Mouse (Mus musculus): ENCODE data around the gene Syce2. TPM values are rescaled to one million over a fixed set of nuclear protein-coding genes. Genes with fewer than 3 reads are reported as not detected.

The Syce2 gene
- total and polyA plus RNA-seq, 3 experiments: 0.33 to 4.3 (median 2.6) TPM

GRCm38 (mm10) chr8:84918646-84919045 lies 46.7 kb downstream of the Syce2 start:
- WGBS: 85% methylated on average over 15 of the region's 15 CpGs
- intact Hi-C loops (cut with DNase I): no loop called here
- Histone ChIP-seq H3K27me3 (ENCODE audit: control insufficient read depth, insufficient read depth, low read length) (peaks cover 1% of the 10 kb centered on the region; the same call in 1 of the 2 replicates), H3K27ac (no peak overlapping the region), H3K79me2 (replicated peaks; ENCODE audit: control insufficient read depth, insufficient read depth, low read length) (no peaks in the 10 kb centered on the region), H3K4me3 (no peak overlapping the region), H3K36me3 (ENCODE audit: control insufficient read depth, insufficient read depth, low read length) (no peaks in the 10 kb centered on the region), H3K9ac (ENCODE audit: low read depth, low read length) (no peak overlapping the region), H3K4me1 (ENCODE audit: control insufficient read depth, insufficient read depth, low read length) (no peaks in the 10 kb centered on the region)
- TF ChIP-seq CTCF (IDR thresholded peaks at IDR 0.05) (no peak), EP300 (IDR thresholded peaks at IDR 0.05; ENCODE audit: insufficient read depth, low read depth, low read length) (no peak), POLR2A (IDR thresholded peaks at IDR 0.05; ENCODE audit: insufficient read depth, low read depth, low read length) (no peak)
- DNase-seq: no peak

- Histone ChIP-seq H3K27me3 (ENCODE audit: control insufficient read depth, insufficient read depth, low read length) (peaks cover 2% of the 10 kb centered on the region; the same call in 1 of the 2 replicates), H3K9ac (ENCODE audit: low read depth, low read length) (no peak overlapping the region), H3K79me2 (replicated peaks; ENCODE audit: control insufficient read depth, insufficient read depth, low read length) (no peaks in the 10 kb centered on the region), H3K4me3 (no peak overlapping the region), H3K4me1 (ENCODE audit: control insufficient read depth, insufficient read depth, low read length) (no peaks in the 10 kb centered on the region), H3K36me3 (ENCODE audit: control insufficient read depth, insufficient read depth, low read length) (no peaks in the 10 kb centered on the region), H3K27ac (no peak overlapping the region)
- intact Hi-C loops (cut with DNase I): no loop called here
- 11% methylated on average over 2 of the region's 2 CpGs for WGBS
- TF ChIP-seq CTCF (IDR thresholded peaks at IDR 0.05) (no peak), POLR2A (IDR thresholded peaks at IDR 0.05; ENCODE audit: insufficient read depth, low read depth, low read length) (no peak), EP300 (IDR thresholded peaks at IDR 0.05; ENCODE audit: insufficient read depth, low read depth, low read length) (no peak)
- no peak for DNase-seq
These were observed 49.7 kb downstream of the Syce2 start for GRCm38 (mm10) chr8:84921596-84921995.

GRCm38 (mm10) chr8:84925557-84925956 lies 53.6 kb downstream of the Syce2 start:
- Histone ChIP-seq H3K9ac (ENCODE audit: low read depth, low read length) (no peak overlapping the region), H3K79me2 (replicated peaks; ENCODE audit: control insufficient read depth, insufficient read depth, low read length) (no peaks in the 10 kb centered on the region), H3K36me3 (ENCODE audit: control insufficient read depth, insufficient read depth, low read length) (no peaks in the 10 kb centered on the region), H3K27ac (no peak overlapping the region), H3K4me1 (ENCODE audit: control insufficient read depth, insufficient read depth, low read length) (no peaks in the 10 kb centered on the region), H3K4me3 (no peak overlapping the region), H3K27me3 (ENCODE audit: control insufficient read depth, insufficient read depth, low read length) (peaks cover 5% of the 10 kb centered on the region; the same call in 1 of the 2 replicates)
- 57% methylated on average over 7 of the region's 7 CpGs for WGBS
- intact Hi-C loops (cut with DNase I): no loop called here
- TF ChIP-seq CTCF (IDR thresholded peaks at IDR 0.05) (no peak), POLR2A (IDR thresholded peaks at IDR 0.05; ENCODE audit: insufficient read depth, low read depth, low read length) (no peak), EP300 (IDR thresholded peaks at IDR 0.05; ENCODE audit: insufficient read depth, low read depth, low read length) (no peak)
- no peak for DNase-seq

- DNase-seq: no peak
- no peak overlapping the region for H3K9ac ChIP-seq (ENCODE audit: low read depth, low read length)
- intact Hi-C loops (cut with DNase I): no loop called here
- WGBS: 83% methylated on average over 1 of the region's 1 CpGs
- TF ChIP-seq CTCF (IDR thresholded peaks at IDR 0.05) (no peak), EP300 (IDR thresholded peaks at IDR 0.05; ENCODE audit: insufficient read depth, low read depth, low read length) (no peak), POLR2A (IDR thresholded peaks at IDR 0.05; ENCODE audit: insufficient read depth, low read depth, low read length) (no peak)
- H3K4me1 ChIP-seq (ENCODE audit: control insufficient read depth, insufficient read depth, low read length): no peaks in the 10 kb centered on the region
- no peaks in the 10 kb centered on the region for H3K36me3 ChIP-seq (ENCODE audit: control insufficient read depth, insufficient read depth, low read length)
- H3K27ac ChIP-seq: no peak overlapping the region
- no peaks in the 10 kb centered on the region for H3K79me2 ChIP-seq (replicated peaks; ENCODE audit: control insufficient read depth, insufficient read depth, low read length)
- H3K4me3 ChIP-seq: no peak overlapping the region
- H3K27me3 ChIP-seq (ENCODE audit: control insufficient read depth, insufficient read depth, low read length): peaks cover 5% of the 10 kb centered on the region; the same call in 1 of the 2 replicates
These were observed 55.6 kb downstream of the Syce2 start for GRCm38 (mm10) chr8:84927513-84927912.

DNA sequence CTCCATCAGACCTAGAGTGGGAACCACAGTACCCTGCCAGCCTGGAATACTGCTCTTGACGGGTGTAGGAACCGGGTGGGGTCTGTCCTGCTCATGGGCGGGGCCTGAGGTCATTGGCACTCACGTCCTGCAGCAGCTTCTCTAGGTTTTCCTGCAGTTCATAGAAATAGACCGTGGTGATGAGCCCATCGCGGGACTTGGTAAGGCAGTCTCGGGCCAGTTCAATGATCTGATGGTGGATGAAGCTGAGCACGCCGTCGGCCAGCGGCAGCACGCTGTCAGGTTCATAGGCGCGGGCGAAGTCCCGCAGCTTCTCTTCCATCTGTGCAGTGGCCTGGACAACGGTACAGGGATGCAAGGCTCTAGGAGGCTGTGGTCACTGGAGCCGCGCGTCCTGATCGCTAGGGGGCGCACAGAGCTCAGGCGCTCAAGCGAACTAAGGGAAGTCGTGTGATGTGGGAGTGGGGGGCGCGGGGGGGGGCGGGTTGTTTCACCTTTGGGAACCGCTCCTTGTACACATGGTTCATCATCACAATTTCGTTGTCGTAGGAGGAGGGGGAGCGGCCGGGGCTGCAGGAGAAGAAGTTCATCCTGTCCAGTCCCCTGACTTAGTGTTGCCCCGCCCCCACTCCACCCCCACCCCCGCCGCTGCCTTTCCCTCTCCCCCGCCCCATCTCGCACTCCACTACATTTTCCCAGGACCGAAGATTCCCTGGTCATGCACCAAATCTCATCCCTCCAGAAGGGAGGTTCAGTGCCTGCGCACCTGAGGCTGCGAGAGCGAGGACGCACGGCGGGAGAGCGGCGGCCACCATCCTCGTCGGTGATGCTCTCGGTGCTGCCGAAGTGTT lies 56.8 kb downstream of the Syce2 start:
- H3K79me2 ChIP-seq (replicated peaks; ENCODE audit: control insufficient read depth, insufficient read depth, low read length): no peaks in the 10 kb centered on the region
- TF ChIP-seq POLR2A (IDR thresholded peaks at IDR 0.05; ENCODE audit: insufficient read depth, low read depth, low read length) (no peak), EP300 (IDR thresholded peaks at IDR 0.05; ENCODE audit: insufficient read depth, low read depth, low read length) (no peak), CTCF (IDR thresholded peaks at IDR 0.05) (peak; percentile 72)
- H3K9ac ChIP-seq (ENCODE audit: low read depth, low read length): no peak overlapping the region
- no peaks in the 10 kb centered on the region for H3K4me1 ChIP-seq (ENCODE audit: control insufficient read depth, insufficient read depth, low read length)
- peaks cover 6% of the 10 kb centered on the region; the same call in 1 of the 2 replicates for H3K27me3 ChIP-seq (ENCODE audit: control insufficient read depth, insufficient read depth, low read length)
- H3K4me3 ChIP-seq: no peak overlapping the region
- WGBS: 6% methylated on average over 48 of the region's 52 CpGs
- intact Hi-C loops (cut with DNase I): loop anchor here (1.0 kb wide), 1 partner anchor 70 kb away; no protein-coding TSS in a partner anchor
- peak; percentile 64 to 77 for DNase-seq
- H3K27ac ChIP-seq: no peak overlapping the region
- H3K36me3 ChIP-seq (ENCODE audit: control insufficient read depth, insufficient read depth, low read length): no peaks in the 10 kb centered on the region

DNA sequence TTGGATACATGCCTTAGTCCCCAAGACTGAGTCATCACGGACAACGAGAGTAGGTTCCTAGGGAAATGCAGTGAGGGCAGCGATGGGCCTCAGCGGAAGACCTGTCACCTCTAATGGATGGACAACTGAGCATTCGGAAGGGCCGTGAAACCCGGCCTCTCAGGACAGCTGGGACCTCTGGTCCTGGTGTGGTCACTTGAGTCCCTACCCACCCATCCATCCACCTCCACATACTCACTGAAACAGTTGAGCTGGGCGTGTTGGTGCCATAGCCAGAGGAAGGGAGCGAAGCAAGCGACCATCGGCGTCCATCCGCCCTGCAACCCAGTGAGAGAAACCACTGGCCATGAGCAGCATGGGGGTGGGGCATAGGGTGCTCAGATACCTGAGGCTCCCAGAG lies 58.7 kb downstream of the Syce2 start:
- no peak for DNase-seq
- Histone ChIP-seq H3K36me3 (ENCODE audit: control insufficient read depth, insufficient read depth, low read length) (no peaks in the 10 kb centered on the region), H3K9ac (ENCODE audit: low read depth, low read length) (no peak overlapping the region), H3K4me1 (ENCODE audit: control insufficient read depth, insufficient read depth, low read length) (no peaks in the 10 kb centered on the region), H3K27me3 (ENCODE audit: control insufficient read depth, insufficient read depth, low read length) (peaks cover 15% of the 10 kb centered on the region), H3K4me3 (no peak overlapping the region), H3K27ac (no peak overlapping the region), H3K79me2 (replicated peaks; ENCODE audit: control insufficient read depth, insufficient read depth, low read length) (no peaks in the 10 kb centered on the region)
- no peak for TF ChIP-seq CTCF (IDR thresholded peaks at IDR 0.05)
- TF ChIP-seq POLR2A (IDR thresholded peaks at IDR 0.05; ENCODE audit: insufficient read depth, low read depth, low read length): no peak
- TF ChIP-seq EP300 (IDR thresholded peaks at IDR 0.05; ENCODE audit: insufficient read depth, low read depth, low read length): no peak
- intact Hi-C loops (cut with DNase I): no loop called here
- 79% methylated on average over 13 of the region's 13 CpGs for WGBS

Data from heart, adult 2 months (tissue).